Mouse (Mus musculus): ENCODE measurements around the gene Synj1. TPM values are rescaled to one million over a fixed set of nuclear protein-coding genes. Genes with fewer than 3 reads are reported as not detected.

Synj1 gene
- polyA plus RNA-seq, 1 experiment from 2014 or later: 20.5 TPM

DNA sequence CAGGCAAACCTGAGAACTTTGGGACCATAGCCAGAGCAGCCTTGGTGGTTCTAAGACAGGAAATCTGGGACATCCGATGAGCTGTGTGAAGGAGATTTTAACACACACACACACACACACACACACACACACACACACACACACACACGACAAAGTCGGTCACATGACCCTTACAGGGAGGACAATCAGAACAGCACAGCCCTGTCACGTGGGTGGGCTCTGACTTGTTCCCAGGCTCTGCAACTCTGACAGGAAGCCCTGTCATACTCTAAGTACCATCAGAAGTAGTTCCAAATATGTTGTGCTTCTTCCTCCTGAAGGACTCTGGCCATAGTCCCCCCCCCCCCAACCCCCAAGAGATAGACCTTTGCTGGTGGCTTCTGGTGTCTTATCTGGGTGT is 109.7 kb downstream of the Synj1 start:
- no peaks in the 10 kb centered on the region for H3K36me3 ChIP-seq (ENCODE audit: control insufficient read depth, insufficient read depth, low read length)
- no peak overlapping the region for H3K4me3 ChIP-seq (ENCODE audit: low read depth, low read length)
- WGBS: 61% methylated on average over 4 of the region's 4 CpGs
- no peak overlapping the region for H3K4me2 ChIP-seq
- ATAC-seq (replicated peaks; ENCODE audit: low FRiP score): no peak
- H3K27me3 ChIP-seq (replicated peaks; ENCODE audit: control insufficient read depth, insufficient read depth, low read length): no peaks in the 10 kb centered on the region
- no peak overlapping the region for H3K27ac ChIP-seq (ENCODE audit: low read depth, low read length)
- DNase-seq (ENCODE audit: low spot score): no peak
- no peaks in the 10 kb centered on the region for H3K9me3 ChIP-seq (ENCODE audit: control insufficient read depth, low read length)
- no peak overlapping the region for H3K9ac ChIP-seq (ENCODE audit: low read depth, low read length)
- H3K4me1 ChIP-seq (replicated peaks; ENCODE audit: control insufficient read depth, insufficient read depth, low read length): no peaks in the 10 kb centered on the region

- H3K27me3 ChIP-seq (replicated peaks; ENCODE audit: control insufficient read depth, insufficient read depth, low read length): no peaks in the 10 kb centered on the region
- H3K9ac ChIP-seq (ENCODE audit: low read depth, low read length): no peak overlapping the region
- ATAC-seq (replicated peaks; ENCODE audit: low FRiP score) (no peak), DNase-seq (ENCODE audit: low spot score) (no peak)
- 60% methylated on average over 12 of the region's 12 CpGs for WGBS
- H3K4me3 ChIP-seq (ENCODE audit: low read depth, low read length): no peak overlapping the region
- H3K4me1 ChIP-seq (replicated peaks; ENCODE audit: control insufficient read depth, insufficient read depth, low read length): no peaks in the 10 kb centered on the region
- no peak overlapping the region for H3K27ac ChIP-seq (ENCODE audit: low read depth, low read length)
- H3K36me3 ChIP-seq (ENCODE audit: control insufficient read depth, insufficient read depth, low read length): no peaks in the 10 kb centered on the region
- no peak overlapping the region for H3K4me2 ChIP-seq
- H3K9me3 ChIP-seq (ENCODE audit: control insufficient read depth, low read length): no peaks in the 10 kb centered on the region
Observed at GRCm38 (mm10) chr16:90899498-90899897, 111.6 kb downstream of the Synj1 start.

- Histone ChIP-seq H3K4me1 (replicated peaks; ENCODE audit: control insufficient read depth, insufficient read depth, low read length) (no peaks in the 10 kb centered on the region), H3K27me3 (replicated peaks; ENCODE audit: control insufficient read depth, insufficient read depth, low read length) (no peaks in the 10 kb centered on the region), H3K9ac (ENCODE audit: low read depth, low read length) (no peak overlapping the region), H3K36me3 (ENCODE audit: control insufficient read depth, insufficient read depth, low read length) (no peaks in the 10 kb centered on the region), H3K4me2 (no peak overlapping the region), H3K27ac (ENCODE audit: low read depth, low read length) (no peak overlapping the region), H3K9me3 (ENCODE audit: control insufficient read depth, low read length) (no peaks in the 10 kb centered on the region), H3K4me3 (ENCODE audit: low read depth, low read length) (no peak overlapping the region)
- DNase-seq (ENCODE audit: low spot score): no peak
- WGBS: 86% methylated on average over 3 of the region's 3 CpGs
- no peak for ATAC-seq (replicated peaks; ENCODE audit: low FRiP score)
Observed at GRCm38 (mm10) chr16:90897651-90898050, 113.5 kb downstream of the Synj1 start.

- H3K4me1 ChIP-seq (replicated peaks; ENCODE audit: control insufficient read depth, insufficient read depth, low read length): no peaks in the 10 kb centered on the region
- no peaks in the 10 kb centered on the region for H3K36me3 ChIP-seq (ENCODE audit: control insufficient read depth, insufficient read depth, low read length)
- H3K9ac ChIP-seq (ENCODE audit: low read depth, low read length): no peak overlapping the region
- H3K4me2 ChIP-seq: no peak overlapping the region
- no peak overlapping the region for H3K4me3 ChIP-seq (ENCODE audit: low read depth, low read length)
- H3K27me3 ChIP-seq (replicated peaks; ENCODE audit: control insufficient read depth, insufficient read depth, low read length): no peaks in the 10 kb centered on the region; the same call in 1 of the 2 replicates
- 63% methylated on average over 9 of the region's 9 CpGs for WGBS
- H3K27ac ChIP-seq (ENCODE audit: low read depth, low read length): no peak overlapping the region
- DNase-seq (ENCODE audit: low spot score): no peak
- H3K9me3 ChIP-seq (ENCODE audit: control insufficient read depth, low read length): no peaks in the 10 kb centered on the region
- no peak for ATAC-seq (replicated peaks; ENCODE audit: low FRiP score)
Observed at GRCm38 (mm10) chr16:90893792-90894191, 117.3 kb downstream of the Synj1 start.

- H3K9ac ChIP-seq (ENCODE audit: low read depth, low read length): no peak overlapping the region
- ATAC-seq (replicated peaks; ENCODE audit: low FRiP score) (no peak), DNase-seq (ENCODE audit: low spot score) (no peak)
- H3K4me1 ChIP-seq (replicated peaks; ENCODE audit: control insufficient read depth, insufficient read depth, low read length): no peaks in the 10 kb centered on the region
- no peaks in the 10 kb centered on the region for H3K36me3 ChIP-seq (ENCODE audit: control insufficient read depth, insufficient read depth, low read length)
- WGBS: 71% methylated on average over 7 of the region's 7 CpGs
- no peaks in the 10 kb centered on the region; the same call in 1 of the 2 replicates for H3K27me3 ChIP-seq (replicated peaks; ENCODE audit: control insufficient read depth, insufficient read depth, low read length)
- no peaks in the 10 kb centered on the region for H3K9me3 ChIP-seq (ENCODE audit: control insufficient read depth, low read length)
- no peak overlapping the region for H3K27ac ChIP-seq (ENCODE audit: low read depth, low read length)
- H3K4me2 ChIP-seq: no peak overlapping the region
- H3K4me3 ChIP-seq (ENCODE audit: low read depth, low read length): no peak overlapping the region
Observed at GRCm38 (mm10) chr16:90893019-90893418, 118.1 kb downstream of the Synj1 start.

DNA sequence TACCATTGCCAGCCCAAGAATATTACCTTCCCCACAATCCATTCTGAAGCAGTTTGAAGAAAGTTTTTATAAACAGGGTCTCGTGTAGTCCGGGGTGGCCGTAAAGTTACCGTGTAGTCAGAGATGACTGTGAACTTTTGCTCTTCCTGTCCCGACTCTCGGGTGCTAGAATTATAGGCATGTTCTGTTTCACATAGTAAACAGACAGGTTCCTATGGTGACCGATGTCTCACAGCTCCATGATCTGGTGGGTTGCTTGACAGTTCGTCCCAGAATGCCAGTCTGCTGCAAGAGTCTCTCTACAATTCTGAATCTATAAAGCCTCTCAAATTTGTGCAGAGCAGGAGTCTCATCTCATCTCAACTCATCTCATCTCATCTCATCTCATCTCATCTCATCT is 119.0 kb downstream of the Synj1 start:
- Histone ChIP-seq H3K36me3 (ENCODE audit: control insufficient read depth, insufficient read depth, low read length) (no peaks in the 10 kb centered on the region), H3K9me3 (ENCODE audit: control insufficient read depth, low read length) (no peaks in the 10 kb centered on the region), H3K9ac (ENCODE audit: low read depth, low read length) (no peak overlapping the region), H3K4me2 (no peak overlapping the region), H3K4me3 (ENCODE audit: low read depth, low read length) (no peak overlapping the region), H3K27ac (ENCODE audit: low read depth, low read length) (no peak overlapping the region), H3K27me3 (replicated peaks; ENCODE audit: control insufficient read depth, insufficient read depth, low read length) (no peaks in the 10 kb centered on the region; the same call in 1 of the 2 replicates), H3K4me1 (replicated peaks; ENCODE audit: control insufficient read depth, insufficient read depth, low read length) (no peaks in the 10 kb centered on the region)
- 60% methylated on average over 8 of the region's 8 CpGs for WGBS
- DNase-seq (ENCODE audit: low spot score) (no peak), ATAC-seq (replicated peaks; ENCODE audit: low FRiP score) (no peak)

DNA sequence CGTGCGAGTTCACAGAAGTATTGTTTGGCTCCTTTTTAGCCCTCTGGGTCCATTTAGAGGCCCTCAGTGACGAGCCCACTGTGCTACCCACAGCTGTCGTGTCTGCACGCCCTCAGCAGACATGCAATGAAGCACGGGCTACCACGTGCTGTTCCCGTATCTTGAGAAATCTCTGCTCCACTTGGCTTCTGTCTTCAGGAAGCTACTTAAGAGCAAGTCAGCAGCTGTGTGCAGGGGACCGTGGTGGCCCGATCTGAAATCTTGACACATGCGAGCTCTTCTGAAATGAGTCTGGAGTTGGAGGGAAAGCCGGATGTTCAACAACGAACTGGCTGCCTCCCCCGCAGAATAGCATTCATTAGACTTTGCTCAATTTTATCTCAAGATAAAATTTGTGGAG is 119.5 kb downstream of the Synj1 start:
- Histone ChIP-seq H3K4me2 (no peak overlapping the region), H3K4me3 (ENCODE audit: low read depth, low read length) (no peak overlapping the region), H3K27ac (ENCODE audit: low read depth, low read length) (no peak overlapping the region), H3K4me1 (replicated peaks; ENCODE audit: control insufficient read depth, insufficient read depth, low read length) (no peaks in the 10 kb centered on the region), H3K27me3 (replicated peaks; ENCODE audit: control insufficient read depth, insufficient read depth, low read length) (no peaks in the 10 kb centered on the region; the same call in 1 of the 2 replicates), H3K9me3 (ENCODE audit: control insufficient read depth, low read length) (no peaks in the 10 kb centered on the region), H3K36me3 (ENCODE audit: control insufficient read depth, insufficient read depth, low read length) (no peaks in the 10 kb centered on the region), H3K9ac (ENCODE audit: low read depth, low read length) (no peak overlapping the region)
- ATAC-seq (replicated peaks; ENCODE audit: low FRiP score): no peak
- WGBS: 73% methylated on average over 14 of the region's 14 CpGs
- DNase-seq (ENCODE audit: low spot score): no peak

DNA sequence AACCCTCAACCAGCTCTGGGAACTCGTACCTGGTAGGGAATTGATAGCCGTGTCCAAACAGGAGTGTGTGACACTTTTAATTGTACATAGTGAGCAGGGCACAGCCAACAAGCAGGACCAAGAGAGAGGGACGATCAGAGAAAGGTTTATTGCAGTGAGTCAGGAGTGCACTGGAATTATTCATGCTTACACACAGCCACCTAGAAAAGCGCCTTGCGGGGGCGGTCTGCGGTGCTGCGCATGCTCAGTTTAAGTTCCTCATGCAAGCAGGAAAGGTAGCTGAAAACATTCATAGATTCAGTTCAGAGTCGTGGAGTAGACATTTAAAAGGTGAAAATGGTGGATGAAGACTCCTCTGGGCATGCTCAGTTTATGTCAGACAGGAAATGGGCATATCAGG is 120.4 kb downstream of the Synj1 start:
- DNase-seq (ENCODE audit: low spot score) (no peak), ATAC-seq (replicated peaks; ENCODE audit: low FRiP score) (no peak)
- Histone ChIP-seq H3K4me3 (ENCODE audit: low read depth, low read length) (no peak overlapping the region), H3K27ac (ENCODE audit: low read depth, low read length) (no peak overlapping the region), H3K4me2 (no peak overlapping the region), H3K4me1 (replicated peaks; ENCODE audit: control insufficient read depth, insufficient read depth, low read length) (no peaks in the 10 kb centered on the region), H3K9ac (ENCODE audit: low read depth, low read length) (no peak overlapping the region), H3K36me3 (ENCODE audit: control insufficient read depth, insufficient read depth, low read length) (no peaks in the 10 kb centered on the region), H3K9me3 (ENCODE audit: control insufficient read depth, low read length) (no peaks in the 10 kb centered on the region), H3K27me3 (replicated peaks; ENCODE audit: control insufficient read depth, insufficient read depth, low read length) (no peaks in the 10 kb centered on the region; the same call in 1 of the 2 replicates)
- WGBS: 84% methylated on average over 9 of the region's 9 CpGs
